Mouse (Mus musculus) kidney, postnatal 0 days (tissue): ENCODE measurements around the gene Pogk. TPM values are rescaled to one million over a fixed set of nuclear protein-coding genes. Genes with fewer than 3 reads are reported as not detected.

Experiments
- ATAC-seq: fragments of 200-750 bp; cut with Nextera tagmentation; replicated peaks from 2 replicates; pipeline ENCODE4 v1.8.0; 2017; ENCODE audit warnings: low read depth, moderate number of reproducible peaks, moderate TSS enrichment, moderate library complexity; ENCODE audit not compliant: low FRiP score
- DNase-seq: peaks from one replicate; pipeline ENCODE4 v3.0.0-alpha.2; 2016; ENCODE audit warnings: low spot score
- H3K27ac ChIP-seq: fragments of 300-500 bp; sonication (generic); 2 replicates; pipeline ENCODE4 v1.5.1; 2014; ENCODE audit warnings: mild to moderate bottlenecking
- H3K27me3 ChIP-seq: fragments of 300-500 bp; sonication (generic); 2 replicates; pipeline ENCODE4 v1.6.1; 2014; ENCODE audit warnings: low read length, mixed read lengths; ENCODE audit not compliant: insufficient read depth
- H3K36me3 ChIP-seq: fragments of 300-500 bp; sonication (generic); 2 replicates; pipeline ENCODE4 v1.6.1; 2014; ENCODE audit warnings: low read length, mixed read lengths; ENCODE audit not compliant: insufficient read depth
- H3K4me1 ChIP-seq: fragments of 300-500 bp; sonication (generic); replicated peaks from 2 replicates; pipeline ENCODE4 v1.6.1; 2014; ENCODE audit warnings: antibody characterized with exemption, low read length, mixed read lengths; ENCODE audit not compliant: insufficient read depth
- H3K4me2 ChIP-seq: fragments of 300-500 bp; sonication (generic); 2 replicates; pipeline ENCODE4 v1.6.1; 2014; ENCODE audit warnings: mild to moderate bottlenecking, low read length, moderate library complexity, mixed read lengths
- H3K4me3 ChIP-seq: fragments of 300-500 bp; sonication (generic); replicated peaks from 2 replicates; pipeline ENCODE4 v1.5.1; 2014; ENCODE audit warnings: low read depth, low read length
- H3K9ac ChIP-seq: fragments of 300-500 bp; sonication (generic); 2 replicates; pipeline ENCODE4 v1.6.1; 2014; ENCODE audit warnings: low read depth, low read length
- H3K9me3 ChIP-seq: fragments of 300-500 bp; sonication (generic); replicated peaks from 2 replicates; pipeline ENCODE4 v1.6.1; 2016; ENCODE audit warnings: low read length, inconsistent platforms, mixed read lengths
- CTCF ChIP-seq: IDR thresholded peaks from 2 replicates; pipeline ENCODE4 v1.5.1; 2016; ENCODE audit warnings: antibody characterized with exemption, low read depth, mild to moderate bottlenecking, moderate library complexity
- WGBS: fragments of 180-500 bp; shearing (Covaris S2); extraction: QIAGEN DNeasy Blood & Tissue Kit; methylation state at CpG from one replicate; pipeline ENCODE4 v1.1.7; 2014; 5-methylcytosine and 5-hydroxymethylcytosine counted together
- polyA plus RNA-seq: library from polyadenylated mRNA; unstranded; fragments of >200 nt; fragmentation: Nextera tagmentation; extraction: Ambion mirVana; gene quantifications from 2 replicates; pipeline ENCODE4 v1.2.1, GENCODE M21; 2015

The Pogk gene
- polyA plus RNA-seq, 1 experiment from 2014 or later = 7.3 TPM

DNA sequence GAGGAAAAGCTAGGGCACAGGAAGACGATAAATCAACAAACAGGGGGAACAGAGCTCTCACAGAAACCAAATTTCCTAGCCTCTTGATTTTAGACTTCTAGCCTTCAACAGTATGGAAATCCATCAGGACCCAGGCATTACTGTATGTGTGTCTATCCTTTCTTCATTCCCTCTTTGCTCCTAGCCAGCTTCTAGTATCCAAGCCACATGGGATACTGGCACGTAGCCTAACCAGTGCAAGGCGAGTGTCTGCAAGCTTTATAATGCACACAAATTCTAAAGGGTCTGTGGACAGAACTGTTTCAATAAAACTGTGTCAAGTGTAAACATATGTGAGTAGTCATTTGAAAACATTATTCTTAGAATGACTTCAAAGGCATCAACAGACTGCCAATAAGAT lies 47.0 kb downstream of the Pogk start:
- Histone ChIP-seq H3K9ac (no peak overlapping the region), H3K27ac (no peak overlapping the region), H3K4me3 (no peak overlapping the region), H3K27me3 (no peaks in the 10 kb centered on the region), H3K4me2 (no peak overlapping the region), H3K36me3 (no peaks in the 10 kb centered on the region), H3K4me1 (no peaks in the 10 kb centered on the region), H3K9me3 (no peaks in the 10 kb centered on the region)
- DNase-seq = no peak
- ATAC-seq = no peak
- TF ChIP-seq CTCF = no peak
- WGBS = 70% methylated on average over 3 of the region's 3 CpGs

- 46% methylated on average over 3 of the region's 3 CpGs for WGBS
- no peak overlapping the region for H3K4me2 ChIP-seq
- no peak overlapping the region for H3K9ac ChIP-seq
- no peak for DNase-seq
- no peaks in the 10 kb centered on the region for H3K9me3 ChIP-seq
- 0 out of 2 replicates have a peak, but pooled peaks have one; percentile 19 for TF ChIP-seq CTCF
- no peaks in the 10 kb centered on the region for H3K36me3 ChIP-seq
- ATAC-seq = no peak
- H3K27me3 ChIP-seq = no peaks in the 10 kb centered on the region
- H3K4me1 ChIP-seq = no peaks in the 10 kb centered on the region
- H3K27ac ChIP-seq = no peak overlapping the region
- H3K4me3 ChIP-seq = no peak overlapping the region
Measured at GRCm38 (mm10) chr1:166361842-166362241, 47.8 kb downstream of the Pogk start.

DNA sequence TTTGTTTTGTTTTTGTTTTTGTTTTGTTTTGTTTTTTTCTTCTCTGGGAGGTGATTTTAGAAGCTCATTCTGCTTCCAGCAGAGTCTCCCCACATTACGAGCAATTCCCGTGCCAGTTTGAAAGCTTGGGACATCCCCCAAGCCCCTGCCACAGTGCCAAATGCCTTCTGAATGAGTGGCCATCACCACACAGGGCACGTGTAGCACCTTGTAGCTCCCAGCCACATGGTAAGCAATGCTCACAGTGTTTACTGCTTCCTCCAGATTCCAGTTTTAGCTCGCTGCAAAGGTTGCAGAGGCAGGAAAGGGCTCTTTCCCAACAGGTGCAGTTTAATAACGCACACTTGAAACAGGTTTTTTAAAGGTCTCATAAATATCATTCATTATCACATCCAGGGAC lies 48.8 kb downstream of the Pogk start:
- 68% methylated on average over 5 of the region's 5 CpGs for WGBS
- H3K4me2 ChIP-seq = no peak overlapping the region

GRCm38 (mm10) chr1:166360157-166360855 lies 49.4 kb downstream of the Pogk start:
- Histone ChIP-seq H3K4me3 (no peak overlapping the region), H3K36me3 (no peaks in the 10 kb centered on the region), H3K4me2 (no peak overlapping the region), H3K4me1 (no peaks in the 10 kb centered on the region), H3K27me3 (no peaks in the 10 kb centered on the region), H3K9me3 (no peaks in the 10 kb centered on the region), H3K27ac (no peak overlapping the region), H3K9ac (no peak overlapping the region)
- ATAC-seq = no peak; the same call in 1 of the 2 replicates
- 18% methylated on average over 14 of the region's 14 CpGs for WGBS
- peak; percentile 92 for TF ChIP-seq CTCF
- DNase-seq = peak; percentile 83

More for the DNA sequence above, 48.8 kb downstream of the Pogk start:
- ATAC-seq (no peak), DNase-seq (no peak)
- H3K36me3 ChIP-seq = no peaks in the 10 kb centered on the region
- H3K4me3 ChIP-seq = no peak overlapping the region
- no peak overlapping the region for H3K9ac ChIP-seq
- no peaks in the 10 kb centered on the region for H3K27me3 ChIP-seq
- H3K9me3 ChIP-seq = no peaks in the 10 kb centered on the region
- H3K4me1 ChIP-seq = no peaks in the 10 kb centered on the region
- H3K27ac ChIP-seq = no peak overlapping the region
- TF ChIP-seq CTCF = no peak

DNA sequence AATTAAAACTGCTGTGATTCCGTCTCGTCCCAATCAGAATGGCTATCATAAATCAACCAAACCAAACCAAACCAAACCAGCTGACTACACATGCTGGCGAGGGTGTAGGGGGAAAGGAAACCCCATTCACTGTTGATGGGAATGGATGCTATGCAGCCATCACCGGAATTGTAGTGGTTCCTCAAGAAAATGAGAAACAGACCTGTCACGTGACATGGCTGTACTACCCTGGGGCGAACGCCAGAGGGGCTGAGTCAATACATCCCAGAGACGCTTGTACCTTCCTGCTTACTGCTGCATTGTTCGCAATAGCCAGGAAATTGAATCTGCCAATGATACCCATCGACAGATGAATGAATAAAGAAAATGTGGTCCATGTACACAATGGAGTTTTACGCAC lies 59.9 kb downstream of the Pogk start:
- TF ChIP-seq CTCF = no peak
- H3K4me3 ChIP-seq = no peak overlapping the region
- no peaks in the 10 kb centered on the region for H3K4me1 ChIP-seq
- ATAC-seq (no peak), DNase-seq (no peak)
- H3K9ac ChIP-seq = no peak overlapping the region
- H3K9me3 ChIP-seq = no peaks in the 10 kb centered on the region
- no peak overlapping the region for H3K4me2 ChIP-seq
- H3K27ac ChIP-seq = no peak overlapping the region
- no peaks in the 10 kb centered on the region for H3K36me3 ChIP-seq
- 69% methylated on average over 11 of the region's 11 CpGs for whole genome bisulfite sequencing
- no peaks in the 10 kb centered on the region for H3K27me3 ChIP-seq

GRCm38 (mm10) chr1:166349341-166349740 lies 60.3 kb downstream of the Pogk start:
- Histone ChIP-seq H3K9ac (no peak overlapping the region), H3K4me3 (no peak overlapping the region), H3K4me1 (no peaks in the 10 kb centered on the region), H3K27ac (no peak overlapping the region), H3K27me3 (no peaks in the 10 kb centered on the region), H3K4me2 (no peak overlapping the region), H3K36me3 (no peaks in the 10 kb centered on the region), H3K9me3 (no peaks in the 10 kb centered on the region)
- DNase-seq (no peak), ATAC-seq (no peak)
- WGBS = 65% methylated on average over 3 of the region's 3 CpGs
- no peak for TF ChIP-seq CTCF

GRCm38 (mm10) chr1:166346906-166347305 lies 62.8 kb downstream of the Pogk start:
- Histone ChIP-seq H3K36me3 (no peaks in the 10 kb centered on the region), H3K4me2 (no peak overlapping the region), H3K4me3 (no peak overlapping the region), H3K4me1 (no peaks in the 10 kb centered on the region), H3K27ac (no peak overlapping the region), H3K9ac (no peak overlapping the region), H3K9me3 (no peaks in the 10 kb centered on the region), H3K27me3 (no peaks in the 10 kb centered on the region)
- TF ChIP-seq CTCF = no peak
- 74% methylated on average over 3 of the region's 3 CpGs for WGBS
- ATAC-seq (no peak), DNase-seq (no peak)
